Mouse (Mus musculus) CH12.LX (cell line): ENCODE data around the gene Gstp2.

Experiments used
- CTCF ChIP-seq, 2 experiments: IDR thresholded peaks in 1 of 2; conservative IDR thresholded peaks in 1 of 2; 2 replicates each; pipeline ENCODE4 v1.5.1; 2011 to 2012; ENCODE audit warnings: low read depth in 2 of 2, low read length in 2 of 2, improper control_type of control experiment in 1 of 2, inconsistent platforms in 1 of 2, mild to moderate bottlenecking in 1 of 2, moderate library complexity in 1 of 2
- EP300 ChIP-seq: IDR thresholded peaks from 2 replicates; pipeline ENCODE4 v1.6.1; 2011; ENCODE audit warnings: low read length, improper control_type of control experiment
- MAZ ChIP-seq: IDR thresholded peaks from 2 replicates; pipeline ENCODE4 v1.6.1; 2012; ENCODE audit warnings: low read depth, mild to moderate bottlenecking, inconsistent platforms, low read length, improper control_type of control experiment, moderate library complexity
- POLR2A ChIP-seq: IDR thresholded peaks from 2 replicates; pipeline ENCODE4 v1.6.1; 2011; ENCODE audit warnings: low read depth, mild to moderate bottlenecking, improper control_type of control experiment, low read length

GRCm38 (mm10) chr19:4089128-4089527, 43.3 kb upstream of the Gstp2 start:
- TF ChIP-seq POLR2A: no peak
- TF ChIP-seq EP300: no peak
- TF ChIP-seq MAZ: no peak
- TF ChIP-seq CTCF (conservative IDR thresholded peaks at IDR 0.05 in 1 of 2, IDR thresholded peaks at IDR 0.05 in 1 of 2; ENCODE audit: low read depth in 2 of 2, low read length in 2 of 2): no peak
